Mouse (Mus musculus) layer of hippocampus, adult 2 months (tissue): ENCODE measurements around the gene Fbf1. TPM values are rescaled to one million over a fixed set of nuclear protein-coding genes. Genes with fewer than 3 reads are reported as not detected.
"Not testable (repeated sequence)": the region's sequence is repeated elsewhere in the genome, so short reads cannot be mapped to it uniquely, and the experiment has no call there.

Experiments used
- DNase-seq, 2 experiments: peaks; one replicate each; pipeline ENCODE4 v3.0.0; 2022; ENCODE audit warnings: low spot score in 2 of 2
- H3K27ac ChIP-seq: fragments of 200-600 bp; 2 replicates; pipeline ENCODE4 v1.8.1; 2022
- H3K4me3 ChIP-seq: fragments of 200-600 bp; 2 replicates; pipeline ENCODE4 v1.8.1; 2022; ENCODE audit warnings: mild to moderate bottlenecking
- CTCF ChIP-seq: fragments of 200-600 bp; conservative IDR thresholded peaks from 2 replicates; pipeline ENCODE4 v1.8.1; 2022; ENCODE audit warnings: antibody characterized with exemption, mild to moderate bottlenecking, moderate library complexity
- total RNA-seq, 2 experiments: library from RNA; stranded (reverse); gene quantifications; 2 replicates each; pipeline ENCODE4 v1.2.3; 2021

Gene Fbf1
- total RNA-seq, 2 experiments from 2014 or later, result 91.6 to 96.4 TPM

GRCm38 (mm10) chr11:116127156-116127980 is 40.6 kb downstream of the Fbf1 start, which contains the start of gene Trim47:
Trim47 (minus strand) TSS chr11:116127210.
- no peak within 1 kb of the TSS for H3K4me3 ChIP-seq
- no peak for DNase-seq
- no peak for TF ChIP-seq CTCF
- H3K27ac ChIP-seq, result no peak within 1 kb of the TSS

DNA sequence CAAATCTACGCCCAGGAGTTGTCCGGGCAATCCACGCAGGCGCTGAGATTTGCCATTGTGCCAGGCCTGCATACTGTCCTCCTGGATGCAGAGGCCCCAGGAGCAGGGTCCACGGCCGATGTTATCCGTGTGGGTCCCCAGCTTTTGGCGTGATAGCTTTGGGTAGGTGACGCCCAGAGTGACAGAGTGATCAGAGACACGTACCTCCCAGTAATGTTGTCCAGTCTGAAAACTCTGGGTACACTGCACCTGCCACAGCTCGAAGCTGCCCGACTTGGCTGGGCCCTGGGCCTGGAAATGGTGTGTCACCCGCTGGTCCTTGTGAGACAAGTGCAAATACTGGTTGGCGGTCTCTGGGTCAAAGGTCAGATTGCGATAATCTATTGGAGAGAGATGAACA is 41.7 kb downstream of the Fbf1 start:
- DNase-seq, result no peak
- Histone ChIP-seq H3K4me3 (no peak overlapping the region), H3K27ac (no peak overlapping the region)
- TF ChIP-seq CTCF, result no peak

DNA sequence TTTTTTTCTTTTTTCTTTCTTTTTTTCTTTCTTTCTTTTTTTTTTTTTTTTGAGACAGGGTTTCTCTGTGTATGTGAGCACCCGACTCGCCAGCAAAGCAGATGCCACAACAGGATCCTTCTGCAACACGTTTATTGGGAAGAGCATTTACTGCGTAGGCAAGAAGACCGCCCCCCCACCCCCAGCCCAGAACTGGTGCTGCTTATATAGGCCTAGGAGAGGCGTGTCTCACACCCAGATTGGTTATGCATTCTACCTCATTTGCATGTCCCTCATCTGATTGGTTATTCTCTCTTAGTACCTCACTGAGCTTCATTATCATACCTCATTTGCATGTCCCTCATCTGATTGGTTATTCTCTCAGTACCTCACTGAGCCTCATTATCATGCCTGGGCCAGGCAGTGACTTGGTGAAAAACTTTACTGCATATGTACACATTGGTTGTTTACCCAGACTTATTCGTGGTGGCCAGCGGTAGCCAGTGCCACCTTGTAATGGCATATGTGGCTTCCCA is 46.2 kb downstream of the Fbf1 start:
- not testable (repeated sequence) for DNase-seq, H3K4me3 ChIP-seq, H3K27ac ChIP-seq

DNA sequence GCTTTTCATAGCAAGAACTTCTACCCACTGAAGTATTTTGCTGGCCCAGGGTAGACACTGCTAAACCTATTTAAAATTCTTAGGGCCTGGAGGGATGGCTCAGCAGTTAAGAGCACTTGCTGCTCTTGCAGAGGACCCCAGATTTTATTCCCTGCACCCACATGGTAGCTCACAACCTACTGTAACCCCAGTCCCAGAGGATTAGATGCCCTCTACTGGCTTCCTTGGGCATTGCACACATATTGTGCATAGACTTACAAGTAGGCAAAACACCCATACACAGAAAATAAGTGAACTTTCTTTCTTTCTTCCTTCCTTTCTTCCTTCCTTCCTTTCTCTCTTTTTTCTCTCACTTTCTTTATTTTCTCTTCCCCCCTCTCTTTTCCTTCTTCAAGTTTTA is 50.1 kb downstream of the Fbf1 start:
- DNase-seq, result no peak
- Histone ChIP-seq H3K27ac (no peak overlapping the region), H3K4me3 (no peak overlapping the region)
- peak; percentile 62 for TF ChIP-seq CTCF

- Histone ChIP-seq H3K4me3 (no peak overlapping the region), H3K27ac (no peak overlapping the region)
- DNase-seq, result no peak
- no peak for TF ChIP-seq CTCF
Measured at GRCm38 (mm10) chr11:116117241-116117640, 50.7 kb downstream of the Fbf1 start.

DNA sequence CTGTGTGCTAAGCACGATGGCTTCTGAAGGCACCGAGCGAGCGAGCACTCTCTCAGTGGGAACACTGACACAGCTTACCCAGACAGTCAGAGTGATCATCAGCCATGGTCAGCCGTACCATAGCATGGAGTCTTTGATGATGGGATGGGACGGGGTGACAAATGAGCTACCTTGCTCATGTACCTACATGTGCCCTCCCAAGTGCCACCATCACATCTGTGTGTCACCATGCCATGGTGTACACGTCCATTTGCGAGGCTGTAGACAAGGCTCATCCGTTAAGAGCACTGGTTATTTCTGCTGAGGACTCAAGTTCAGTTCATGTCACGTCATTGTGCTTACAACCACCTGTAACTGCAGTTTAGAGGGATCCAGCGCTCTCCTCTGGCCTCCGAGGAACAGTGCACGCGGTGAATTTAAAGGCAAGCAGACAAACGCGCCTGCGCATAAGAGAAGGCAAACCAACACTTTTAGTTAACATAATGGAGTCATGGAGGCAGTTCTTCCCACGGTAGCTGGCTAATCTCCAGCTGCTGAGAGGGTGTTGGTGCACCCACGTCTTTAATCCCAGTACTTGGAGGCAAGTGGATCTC is 56.3 kb downstream of the Fbf1 start:
- peak; percentile 22; the same call in 1 of the 2 replicates for TF ChIP-seq CTCF
- no peak overlapping the region for H3K27ac ChIP-seq
- DNase-seq, result no peak

DNA sequence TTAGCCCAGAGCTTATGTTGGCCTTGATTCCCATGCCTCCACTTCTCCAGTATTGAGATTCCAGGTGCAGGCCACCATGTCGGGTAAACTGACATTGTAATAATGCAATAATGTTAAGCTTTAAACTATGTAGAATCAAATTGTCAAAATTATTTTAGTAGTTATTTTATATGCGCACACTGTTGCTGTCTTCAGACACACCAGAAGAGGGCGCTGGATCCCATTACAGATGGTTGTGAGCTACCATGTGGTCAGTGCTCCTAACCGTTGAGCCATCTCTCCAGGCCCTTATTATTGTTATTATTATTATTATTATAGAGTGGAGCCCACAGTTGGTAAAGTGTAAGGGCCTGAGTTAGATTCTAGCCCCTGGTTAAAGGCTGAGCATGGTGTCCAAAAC is 56.9 kb downstream of the Fbf1 start:
- DNase-seq, result no peak
- no peak overlapping the region for H3K27ac ChIP-seq

More for the DNA sequence above, 56.3 kb downstream of the Fbf1 start:
- H3K4me3 ChIP-seq, result no peak overlapping the region

GRCm38 (mm10) chr11:116110540-116110939 is 57.4 kb downstream of the Fbf1 start:
- H3K27ac ChIP-seq, result peak overlapping the region; percentile 79; the same call in 1 of the 2 replicates
- no peak for TF ChIP-seq CTCF
- no peak for DNase-seq
- peak overlapping the region; percentile 56 for H3K4me3 ChIP-seq

More for the DNA sequence above, 56.9 kb downstream of the Fbf1 start:
- no peak overlapping the region for H3K4me3 ChIP-seq
- TF ChIP-seq CTCF, result peak; percentile 58

DNA sequence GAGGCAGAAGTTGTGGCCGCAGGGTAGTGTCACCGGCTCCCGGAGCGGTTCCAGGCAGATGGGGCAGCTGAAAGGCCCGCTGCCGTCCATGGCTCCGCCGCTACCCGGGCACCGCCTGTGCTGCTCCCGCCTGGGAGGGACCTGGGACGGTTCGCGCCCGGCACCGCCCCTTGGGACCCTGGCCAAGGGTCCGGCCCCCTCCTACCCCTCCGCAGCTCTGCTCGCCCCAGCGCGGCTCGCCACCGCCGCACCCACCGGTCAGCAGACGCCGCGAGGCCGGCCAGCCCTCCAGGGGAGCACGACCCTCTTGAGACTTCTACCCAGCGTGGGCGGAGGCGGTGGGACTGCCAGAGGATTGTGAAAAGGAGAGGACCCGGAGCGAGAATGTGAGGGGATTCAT is 57.8 kb downstream of the Fbf1 start:
- Histone ChIP-seq H3K27ac (peak overlapping the region; percentile 79), H3K4me3 (peak overlapping the region; percentile 56)
- no peak for TF ChIP-seq CTCF

DNA sequence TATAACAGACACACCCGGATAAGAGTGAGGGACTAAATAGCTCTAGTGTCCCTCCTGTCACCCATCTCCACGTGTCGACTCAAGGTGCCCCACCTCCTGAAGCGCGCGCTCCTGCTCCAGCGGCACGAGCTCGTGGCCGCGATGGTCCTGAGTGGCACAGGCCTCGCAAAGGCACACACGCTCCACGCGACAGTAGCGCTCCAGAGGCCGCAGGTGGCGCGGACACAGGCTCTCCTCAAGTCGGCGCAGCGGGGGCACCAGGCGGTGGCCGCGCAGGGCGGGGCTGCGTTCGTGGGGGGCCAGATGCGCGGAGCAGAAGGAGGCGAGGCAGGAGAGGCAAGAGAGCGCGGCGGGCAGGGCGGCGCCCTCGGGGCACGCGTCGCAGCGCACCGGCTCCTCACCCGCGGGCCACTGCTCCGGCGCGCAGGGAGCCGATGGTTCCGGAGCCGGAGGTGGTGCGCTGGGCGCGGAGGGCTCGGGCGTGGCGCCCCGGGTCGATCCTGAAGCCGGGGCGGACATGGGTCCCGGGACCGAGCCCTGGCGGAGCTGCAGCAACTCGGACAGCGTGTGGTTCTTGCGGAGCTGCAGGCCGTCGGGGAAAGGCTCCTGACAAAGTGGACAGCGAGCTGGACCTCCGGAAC is 58.4 kb downstream of the Fbf1 start:
- DNase-seq, result no peak
- Histone ChIP-seq H3K4me3 (peak overlapping the region; percentile 56), H3K27ac (peak overlapping the region; percentile 79)
- TF ChIP-seq CTCF, result 0 out of 2 replicates have a peak, but pooled peaks have one; percentile 10

More for the DNA sequence above, 57.8 kb downstream of the Fbf1 start:
- DNase-seq, result no peak

DNA sequence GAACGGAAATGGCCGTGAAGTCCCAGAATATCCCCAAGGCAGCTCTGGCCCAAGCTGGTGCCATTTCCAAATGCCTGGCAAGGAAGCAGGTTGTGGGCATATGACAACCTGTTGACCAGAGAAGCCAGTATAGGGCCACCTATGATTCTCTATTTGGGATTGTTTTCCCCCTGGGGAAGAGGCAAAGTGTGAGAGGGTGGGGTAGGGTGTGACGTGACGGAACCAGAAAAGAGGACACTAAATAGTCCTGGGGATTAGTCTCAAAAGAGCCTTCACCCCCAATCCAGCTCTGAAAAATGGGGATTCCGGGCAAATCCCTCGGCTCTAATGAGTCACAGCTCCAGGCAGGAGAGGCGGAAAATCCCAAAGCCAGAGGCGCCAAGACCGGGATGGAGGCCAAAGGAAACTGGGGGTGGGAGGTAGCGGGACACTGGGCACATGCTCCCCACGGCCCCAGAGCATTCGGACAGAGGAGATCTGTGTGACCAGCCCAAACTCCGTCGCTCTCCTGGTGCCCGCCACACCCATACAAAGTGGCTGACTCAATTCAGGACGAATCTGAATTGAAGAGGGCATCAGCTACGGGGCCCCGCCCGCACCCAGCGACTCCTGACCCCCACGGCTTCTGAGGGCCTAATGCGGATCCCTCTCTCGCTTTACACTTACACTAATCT is 59.4 kb downstream of the Fbf1 start:
- Histone ChIP-seq H3K27ac (peak overlapping the region; percentile 79; the same call in 1 of the 2 replicates), H3K4me3 (peak overlapping the region; percentile 56)
- no peak for TF ChIP-seq CTCF
- no peak for DNase-seq

DNA sequence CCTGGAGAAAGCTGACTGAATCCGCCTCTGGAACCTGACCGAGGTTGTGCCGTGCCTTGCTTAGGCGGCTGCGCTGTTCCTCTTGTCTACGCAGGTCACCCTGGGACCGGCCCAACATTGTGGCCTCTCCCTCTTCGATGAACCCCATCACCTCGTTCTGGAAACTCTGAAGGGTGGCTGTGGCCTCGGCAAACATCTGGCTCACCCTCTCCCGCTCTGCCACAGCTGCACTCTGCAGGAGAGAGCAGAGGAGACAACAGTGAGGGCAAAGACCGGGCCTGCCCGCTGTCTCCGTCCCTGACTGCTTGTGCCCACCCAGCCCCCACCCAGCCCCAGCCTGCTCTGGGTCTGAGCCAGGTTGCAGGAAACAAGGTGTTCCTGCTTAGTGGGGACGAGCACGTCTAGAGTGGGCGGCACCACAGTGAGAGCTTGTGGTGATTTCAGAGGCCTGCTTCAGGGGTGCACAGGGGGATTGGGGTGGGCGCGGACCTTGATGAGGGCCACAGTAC is 60.1 kb downstream of the Fbf1 start:
- no peak for DNase-seq
- TF ChIP-seq CTCF, result no peak
- H3K27ac ChIP-seq, result peak overlapping the region; percentile 79; the same call in 1 of the 2 replicates
- no peak overlapping the region; the same call in 1 of the 2 replicates for H3K4me3 ChIP-seq
